Mouse (Mus musculus): Measurements from ENCODE around the gene Tfr2.
A peak's percentile ranks its signal among the peaks of the same experiment; 100 is the strongest.
"Not testable (repeated sequence)": the region's sequence is repeated elsewhere in the genome, so short reads cannot be mapped to it uniquely, and the experiment has no call there.

The Tfr2 gene

GRCm38 (mm10) chr5:137590507-137590906, 20.9 kb downstream of the Tfr2 start:
- no peak for DNase-seq

GRCm38 (mm10) chr5:137595921-137596320, 26.3 kb downstream of the Tfr2 start:
- DNase-seq = no peak

- DNase-seq = no peak
Observed at GRCm38 (mm10) chr5:137596601-137597261, 27.1 kb downstream of the Tfr2 start.

GRCm38 (mm10) chr5:137597625-137598024, 28.0 kb downstream of the Tfr2 start:
- DNase-seq = no peak

- DNase-seq = no peak
Observed at GRCm38 (mm10) chr5:137598100-137598826, 28.6 kb downstream of the Tfr2 start.

- DNase-seq = peak; percentile 52
Observed at GRCm38 (mm10) chr5:137599600-137599999, 30.0 kb downstream of the Tfr2 start.

- no peak for DNase-seq
Observed at GRCm38 (mm10) chr5:137600281-137600618, 30.6 kb downstream of the Tfr2 start.

GRCm38 (mm10) chr5:137600619-137601364, 31.2 kb downstream of the Tfr2 start, which contains the start of gene Mospd3:
Mospd3 (minus strand) TSS chr5:137601058.
- DNase-seq = peak; percentile 96

- DNase-seq = no peak
Observed at GRCm38 (mm10) chr5:137601365-137601729, 31.7 kb downstream of the Tfr2 start.

GRCm38 (mm10) chr5:137607860-137608653, 38.4 kb downstream of the Tfr2 start:
- no peak for DNase-seq

GRCm38 (mm10) chr5:137608654-137609190, 39.1 kb downstream of the Tfr2 start:
- DNase-seq = no peak

GRCm38 (mm10) chr5:137609292-137609691, 39.7 kb downstream of the Tfr2 start:
- DNase-seq = no peak

- DNase-seq = no peak
Observed at GRCm38 (mm10) chr5:137610056-137610455, 40.4 kb downstream of the Tfr2 start.

GRCm38 (mm10) chr5:137610548-137611244, 41.1 kb downstream of the Tfr2 start:
- DNase-seq = no peak

GRCm38 (mm10) chr5:137611245-137611602, 41.6 kb downstream of the Tfr2 start:
- no peak for DNase-seq

- no peak for DNase-seq
Observed at GRCm38 (mm10) chr5:137613076-137613475, 43.4 kb downstream of the Tfr2 start.

GRCm38 (mm10) chr5:137613550-137613949, 43.9 kb downstream of the Tfr2 start, which contains the start of gene Pcolce:
Pcolce (minus strand) TSS chr5:137613784.
- DNase-seq = no peak

GRCm38 (mm10) chr5:137614921-137615320, 45.3 kb downstream of the Tfr2 start:
- DNase-seq = not testable (repeated sequence)

- DNase-seq = no peak
Observed at GRCm38 (mm10) chr5:137615347-137615746, 45.7 kb downstream of the Tfr2 start.

- DNase-seq = no peak
Observed at GRCm38 (mm10) chr5:137623937-137624530, 54.4 kb downstream of the Tfr2 start.

- DNase-seq = no peak
Observed at GRCm38 (mm10) chr5:137627991-137628390, 58.4 kb downstream of the Tfr2 start.
